Mouse (Mus musculus) ZHBTc4 (cell line): Measurements from ENCODE around the gene Efcab6.

Experiments used
- DNase-seq: peaks from one replicate; pipeline ENCODE4 v3.0.0-alpha.2; 2011; ENCODE audit warnings: low read depth, low spot score

The Efcab6 gene

GRCm38 (mm10) chr15:84065140-84065539 lies at the start of gene Efcab6:
Efcab6 (minus strand) TSS chr15:84065379.
- DNase-seq: peak; percentile 94

- no peak for DNase-seq
Observed at GRCm38 (mm10) chr15:84113873-84114272, 48.7 kb upstream of the Efcab6 start.

GRCm38 (mm10) chr15:84108899-84109298 lies 43.7 kb upstream of the Efcab6 start:
- DNase-seq: peak; percentile 50

- DNase-seq: no peak
Observed at GRCm38 (mm10) chr15:84105924-84106500, 40.8 kb upstream of the Efcab6 start.

GRCm38 (mm10) chr15:84105105-84105923 lies 40.1 kb upstream of the Efcab6 start, which contains the start of gene Sult4a1:
Sult4a1 (minus strand) TSS chr15:84105754.
- DNase-seq: peak; percentile 54

- DNase-seq: no peak
Observed at GRCm38 (mm10) chr15:84104626-84105025, 39.4 kb upstream of the Efcab6 start.

GRCm38 (mm10) chr15:84097536-84097935 lies 32.4 kb upstream of the Efcab6 start:
- DNase-seq: peak; percentile 56

GRCm38 (mm10) chr15:84096051-84096450 lies 30.9 kb upstream of the Efcab6 start:
- DNase-seq: no peak

GRCm38 (mm10) chr15:84094921-84095320 lies 29.7 kb upstream of the Efcab6 start:
- no peak for DNase-seq

GRCm38 (mm10) chr15:84086775-84087174 lies 21.6 kb upstream of the Efcab6 start:
- DNase-seq: peak; percentile 87

- DNase-seq: peak; percentile 68
Observed at GRCm38 (mm10) chr15:84086364-84086763, 21.2 kb upstream of the Efcab6 start.

GRCm38 (mm10) chr15:84080069-84080468 lies 14.9 kb upstream of the Efcab6 start:
- DNase-seq: no peak

GRCm38 (mm10) chr15:84079519-84079918 lies 14.3 kb upstream of the Efcab6 start:
- no peak for DNase-seq

- DNase-seq: no peak
Observed at GRCm38 (mm10) chr15:84078667-84079066, 13.5 kb upstream of the Efcab6 start.

GRCm38 (mm10) chr15:84077151-84077550 lies 12.0 kb upstream of the Efcab6 start:
- DNase-seq: no peak

GRCm38 (mm10) chr15:84074705-84075185 lies 9.6 kb upstream of the Efcab6 start:
- peak; percentile 65 for DNase-seq

- DNase-seq: peak; percentile 90
Observed at GRCm38 (mm10) chr15:84073911-84074704, 8.9 kb upstream of the Efcab6 start.

- DNase-seq: peak; percentile 65
Observed at GRCm38 (mm10) chr15:84073058-84073457, 7.9 kb upstream of the Efcab6 start.

GRCm38 (mm10) chr15:84072226-84072625 lies 7.0 kb upstream of the Efcab6 start:
- DNase-seq: peak; percentile 80

GRCm38 (mm10) chr15:84070116-84070676 lies 5.0 kb upstream of the Efcab6 start:
- DNase-seq: peak; percentile 63

- DNase-seq: no peak
Observed at GRCm38 (mm10) chr15:84069455-84070050, 4.4 kb upstream of the Efcab6 start.
